Mouse (Mus musculus) kidney, postnatal 4 days (tissue): ENCODE measurements around the gene Cox17.

Source experiments
- DNase-seq, 2 experiments: peaks; one replicate each; pipeline ENCODE4 v3.0.0; 2021; ENCODE audit warnings: mixed read lengths in 2 of 2

Gene Cox17

DNA sequence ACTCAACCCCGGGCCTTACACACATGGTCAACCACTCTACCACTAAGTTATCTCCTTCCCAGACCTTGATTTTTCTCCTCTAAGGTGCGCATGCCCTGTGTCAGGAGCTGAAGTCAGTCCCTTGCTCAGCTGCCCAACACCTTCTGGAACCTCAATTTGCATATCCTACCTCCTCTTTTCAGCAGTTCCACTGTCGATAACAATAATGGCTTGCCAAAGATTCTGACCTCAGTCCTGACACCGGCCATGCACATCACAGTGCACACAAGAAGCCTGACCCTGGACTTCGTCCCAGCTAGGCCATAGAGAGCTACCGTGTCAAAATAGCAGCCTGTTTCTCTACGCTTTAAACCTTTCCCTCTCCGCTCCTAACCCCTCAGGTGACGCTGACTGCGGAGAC, 26.6 kb downstream of the Cox17 start:
- no peak for DNase-seq

GRCm38 (mm10) chr16:38373941-38374340, 27.1 kb downstream of the Cox17 start:
- DNase-seq: no peak

- peak; percentile 47 to 52 for DNase-seq
These were observed 27.8 kb downstream of the Cox17 start for GRCm38 (mm10) chr16:38374379-38375140.

GRCm38 (mm10) chr16:38375182-38375581, 28.4 kb downstream of the Cox17 start:
- no peak for DNase-seq

GRCm38 (mm10) chr16:38376163-38376840, 29.5 kb downstream of the Cox17 start:
- DNase-seq: peak; percentile 47 to 72

- DNase-seq: peak; percentile 19 to 36
These were observed 30.1 kb downstream of the Cox17 start for GRCm38 (mm10) chr16:38376841-38377249.

- no peak for DNase-seq
These were observed 30.8 kb downstream of the Cox17 start for GRCm38 (mm10) chr16:38377546-38377945.

GRCm38 (mm10) chr16:38378591-38378990, 31.8 kb downstream of the Cox17 start:
- no peak for DNase-seq

- DNase-seq: no peak
These were observed 32.3 kb downstream of the Cox17 start for GRCm38 (mm10) chr16:38379088-38379487.

- no peak for DNase-seq
These were observed 32.7 kb downstream of the Cox17 start for GRCm38 (mm10) chr16:38379493-38379892.

- DNase-seq: no peak
These were observed 33.1 kb downstream of the Cox17 start for GRCm38 (mm10) chr16:38379926-38380325.

GRCm38 (mm10) chr16:38383683-38384082, 36.9 kb downstream of the Cox17 start:
- DNase-seq: no peak

DNA sequence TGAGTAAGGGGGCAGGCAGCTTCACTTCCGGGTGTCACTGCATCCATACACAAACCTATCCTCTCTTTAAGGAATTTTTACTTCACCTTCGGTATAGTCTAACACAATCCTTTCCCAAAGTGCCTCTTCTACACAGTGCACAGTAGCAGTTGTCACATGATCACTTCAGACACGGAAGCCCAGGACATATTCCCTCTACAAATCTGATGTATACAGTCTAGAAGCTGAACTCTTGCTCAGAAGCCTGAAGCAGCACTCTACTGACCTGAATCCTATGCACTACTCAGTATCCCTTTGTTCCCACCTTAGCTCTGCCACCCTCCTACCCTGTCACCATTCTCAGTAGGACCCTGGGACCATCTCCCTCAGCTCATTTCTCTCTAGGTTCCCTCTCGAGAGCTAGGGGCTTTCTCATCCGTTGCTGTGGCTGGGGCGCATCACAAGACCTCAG, 38.4 kb downstream of the Cox17 start:
- no peak for DNase-seq

GRCm38 (mm10) chr16:38385700-38386099, 38.9 kb downstream of the Cox17 start:
- no peak for DNase-seq

- no peak for DNase-seq
These were observed 40.6 kb downstream of the Cox17 start for GRCm38 (mm10) chr16:38387389-38387788.

- DNase-seq: no peak
These were observed 42.0 kb downstream of the Cox17 start for GRCm38 (mm10) chr16:38388757-38389156.

GRCm38 (mm10) chr16:38389284-38389893, 42.6 kb downstream of the Cox17 start:
- no peak for DNase-seq

DNA sequence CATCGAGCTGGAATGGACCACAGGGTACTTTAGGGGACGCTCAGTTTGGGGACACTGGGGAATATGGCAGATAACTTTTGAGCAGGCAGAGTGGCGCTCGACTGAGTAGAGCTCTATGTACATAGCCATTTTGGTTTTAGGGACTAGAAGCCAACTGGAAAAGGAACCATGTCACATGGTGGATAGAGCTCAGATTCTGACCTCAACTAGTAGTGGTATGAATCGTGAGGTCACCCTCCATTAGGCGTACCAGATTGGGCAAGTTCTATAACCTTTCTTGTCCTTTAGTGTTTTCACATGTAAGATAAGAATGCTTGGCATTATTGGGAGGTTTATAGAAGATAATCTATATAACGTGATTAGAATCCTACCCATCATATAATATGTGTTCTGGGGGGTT, 43.5 kb downstream of the Cox17 start:
- no peak for DNase-seq

GRCm38 (mm10) chr16:38392126-38392894, 45.5 kb downstream of the Cox17 start:
- peak; percentile 49 to 69 for DNase-seq

GRCm38 (mm10) chr16:38394191-38394618, 47.4 kb downstream of the Cox17 start:
- DNase-seq: no peak

- no peak for DNase-seq
These were observed 48.4 kb downstream of the Cox17 start for GRCm38 (mm10) chr16:38395060-38395730.

GRCm38 (mm10) chr16:38396155-38396554, 49.4 kb downstream of the Cox17 start:
- peak; percentile 81 to 85 for DNase-seq
